Mouse (Mus musculus) kidney, adult 2 months (tissue): ENCODE data around the gene Iqcn. TPM values are rescaled to one million over a fixed set of nuclear protein-coding genes. Genes with fewer than 3 reads are reported as not detected.

ENCODE experiments used
- DNase-seq: peaks from one replicate; pipeline ENCODE4 v3.0.0; 2021
- H3K27ac ChIP-seq: fragments of 200-500 bp; 2 replicates; pipeline ENCODE4 v1.5.1; 2012; ENCODE audit warnings: low read depth, low read length, control low read depth, inconsistent platforms; ENCODE audit not compliant: insufficient read depth
- H3K27me3 ChIP-seq: fragments of 200-500 bp; replicated peaks from 2 replicates; pipeline ENCODE4 v1.6.1; 2012; ENCODE audit warnings: mild to moderate bottlenecking, moderate library complexity, low read length, inconsistent platforms; ENCODE audit not compliant: control insufficient read depth, insufficient read depth
- H3K36me3 ChIP-seq: fragments of 200-500 bp; 2 replicates; pipeline ENCODE4 v1.6.1; 2012; ENCODE audit warnings: mild to moderate bottlenecking, moderate library complexity, low read length, inconsistent platforms; ENCODE audit not compliant: control insufficient read depth, insufficient read depth
- H3K4me1 ChIP-seq: fragments of 200-500 bp; 2 replicates; pipeline ENCODE4 v1.6.1; 2011; ENCODE audit warnings: low read length; ENCODE audit not compliant: control insufficient read depth, insufficient read depth
- H3K4me3 ChIP-seq: fragments of 200-500 bp; 2 replicates; pipeline ENCODE4 v1.5.1; 2011; ENCODE audit warnings: mild to moderate bottlenecking, low read depth, low read length, control low read depth; ENCODE audit not compliant: insufficient read depth
- CTCF ChIP-seq: fragments of 200-500 bp; conservative IDR thresholded peaks from 2 replicates; pipeline ENCODE4 v1.5.1; 2011; ENCODE audit warnings: low read depth, mild to moderate bottlenecking, control low read depth, low read length, moderate library complexity, mixed read lengths; ENCODE audit not compliant: insufficient read depth, insufficient read length
- POLR2A ChIP-seq: fragments of 200-500 bp; IDR thresholded peaks from one replicate; pipeline ENCODE4 v1.6.1; 2011; ENCODE audit warnings: low read depth, low read length, control low read depth
- WGBS: fragments of 180-500 bp; shearing (Covaris S2); methylation state at CpG from one replicate; pipeline ENCODE4 v1.1.7; 2018; 5-methylcytosine and 5-hydroxymethylcytosine counted together
- polyA plus RNA-seq: library from polyadenylated mRNA; depleted of rRNA; stranded (reverse); fragments of >200 nt; gene quantifications from 2 replicates; pipeline ENCODE4 v1.2.3, GENCODE M21; 2012

Iqcn gene
- polyA plus RNA-seq, 1 experiment, result 0.03 TPM

DNA sequence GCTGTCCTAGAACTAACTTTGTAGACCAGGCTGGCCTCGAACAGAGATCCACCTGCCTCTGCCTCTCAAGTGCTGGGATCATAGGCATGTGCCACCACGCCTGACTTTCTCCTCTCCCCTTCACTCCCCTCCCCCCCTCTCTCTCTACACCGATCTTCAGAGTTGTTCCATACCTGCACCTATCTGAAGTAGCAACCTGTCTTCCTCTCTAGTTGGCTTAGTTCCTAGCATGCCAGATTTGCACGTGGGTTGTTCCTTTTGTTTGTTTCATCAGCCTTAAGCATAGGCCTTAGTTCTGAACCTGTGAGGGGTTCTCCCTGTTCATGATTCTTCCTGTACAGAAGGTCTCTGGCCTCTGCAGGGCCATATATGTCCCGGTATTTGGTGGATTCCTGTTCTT is 34.4 kb downstream of the Iqcn start:
- no peaks in the 10 kb centered on the region for H3K27me3 ChIP-seq
- H3K4me3 ChIP-seq, result no peak overlapping the region
- no peaks in the 10 kb centered on the region; the same call in 1 of the 2 replicates for H3K36me3 ChIP-seq
- WGBS, result 66% methylated on average over 5 of the region's 5 CpGs
- peak overlapping the region; percentile 24; the same call in 1 of the 2 replicates for H3K27ac ChIP-seq
- DNase-seq, result no peak
- H3K4me1 ChIP-seq, result no peaks in the 10 kb centered on the region
- no peak for TF ChIP-seq CTCF
- no peak for TF ChIP-seq POLR2A

DNA sequence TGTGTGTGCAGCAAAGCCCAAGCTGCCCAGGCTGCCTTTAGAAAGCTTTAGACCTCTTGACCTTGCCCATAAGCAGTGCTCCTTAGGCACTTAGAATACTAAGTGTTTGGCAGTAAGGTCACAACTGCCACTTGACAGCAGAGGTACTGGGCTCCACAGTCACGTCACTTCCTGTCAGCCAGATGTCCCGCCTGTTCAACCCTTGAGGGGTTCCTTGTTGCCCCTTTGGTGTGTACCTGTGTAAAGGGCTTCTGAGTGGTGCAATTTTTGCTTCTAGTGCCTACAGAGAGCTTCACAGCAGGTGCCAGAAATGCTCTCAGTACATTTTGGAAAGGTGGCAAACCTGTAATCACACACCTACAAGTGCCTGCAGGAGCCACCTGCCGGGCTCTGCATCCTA is 35.0 kb downstream of the Iqcn start:
- TF ChIP-seq POLR2A (no peak), CTCF (no peak)
- H3K4me3 ChIP-seq, result no peak overlapping the region
- 60% methylated on average over 3 of the region's 3 CpGs for WGBS
- H3K36me3 ChIP-seq, result no peaks in the 10 kb centered on the region; the same call in 1 of the 2 replicates
- H3K27ac ChIP-seq, result 0 out of 2 replicates have a peak overlapping the region, but pooled peaks have one; percentile 24
- DNase-seq, result no peak
- no peaks in the 10 kb centered on the region for H3K27me3 ChIP-seq
- H3K4me1 ChIP-seq, result 0 out of 2 replicates have a peak, but pooled peaks cover 1% of the 10 kb centered on the region

DNA sequence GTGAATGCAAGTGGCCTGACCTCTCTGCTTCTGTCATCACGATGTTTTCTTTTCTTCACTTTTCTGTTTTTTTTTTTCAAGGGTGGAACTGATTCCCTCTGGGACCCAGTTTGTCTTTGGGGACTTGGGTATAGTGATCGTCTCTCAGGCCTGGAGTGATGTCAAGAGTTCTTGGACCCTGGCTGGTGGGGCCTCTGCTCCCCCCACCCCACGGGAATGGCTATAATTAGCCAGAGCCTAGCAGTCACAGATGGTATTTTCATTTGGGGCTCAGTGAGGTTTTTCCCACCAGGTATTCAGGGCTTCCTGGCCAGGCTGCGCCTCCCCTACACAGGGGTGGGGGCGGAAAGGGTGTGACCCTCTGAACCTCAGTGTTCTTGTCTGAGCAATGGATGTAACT is 38.4 kb downstream of the Iqcn start:
- H3K27me3 ChIP-seq, result no peaks in the 10 kb centered on the region
- no peak overlapping the region for H3K27ac ChIP-seq
- no peaks in the 10 kb centered on the region; the same call in 1 of the 2 replicates for H3K36me3 ChIP-seq
- H3K4me3 ChIP-seq, result no peak overlapping the region
- H3K4me1 ChIP-seq, result peaks cover 3% of the 10 kb centered on the region; the same call in 1 of the 2 replicates
- DNase-seq, result no peak
- WGBS, result 66% methylated on average over 5 of the region's 5 CpGs
- no peak for TF ChIP-seq POLR2A
- no peak for TF ChIP-seq CTCF

DNA sequence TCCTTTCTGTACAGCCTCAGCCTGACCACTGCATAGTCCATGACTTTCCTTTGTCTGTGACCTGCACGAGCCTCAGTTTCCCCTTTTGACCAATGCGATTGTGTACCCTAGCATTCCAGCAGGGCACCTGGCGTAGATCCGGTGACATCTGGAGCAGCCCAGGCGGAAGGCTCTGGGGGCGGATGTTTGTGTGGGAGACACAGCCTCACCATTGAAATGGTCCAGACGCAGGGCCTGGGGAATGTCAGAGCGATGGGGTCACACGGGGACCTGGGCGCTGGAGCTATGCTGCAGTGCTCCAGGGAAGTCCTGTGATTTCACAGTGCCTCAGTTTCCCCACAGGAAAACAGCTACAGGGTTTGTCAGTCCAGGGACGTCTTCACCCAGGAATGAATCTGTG is 38.9 kb downstream of the Iqcn start:
- Histone ChIP-seq H3K27ac (no peak overlapping the region), H3K4me3 (no peak overlapping the region), H3K27me3 (no peaks in the 10 kb centered on the region), H3K4me1 (peaks cover 3% of the 10 kb centered on the region; the same call in 1 of the 2 replicates), H3K36me3 (no peaks in the 10 kb centered on the region; the same call in 1 of the 2 replicates)
- no peak for DNase-seq
- WGBS, result 70% methylated on average over 11 of the region's 11 CpGs
- no peak for TF ChIP-seq CTCF
- no peak for TF ChIP-seq POLR2A

DNA sequence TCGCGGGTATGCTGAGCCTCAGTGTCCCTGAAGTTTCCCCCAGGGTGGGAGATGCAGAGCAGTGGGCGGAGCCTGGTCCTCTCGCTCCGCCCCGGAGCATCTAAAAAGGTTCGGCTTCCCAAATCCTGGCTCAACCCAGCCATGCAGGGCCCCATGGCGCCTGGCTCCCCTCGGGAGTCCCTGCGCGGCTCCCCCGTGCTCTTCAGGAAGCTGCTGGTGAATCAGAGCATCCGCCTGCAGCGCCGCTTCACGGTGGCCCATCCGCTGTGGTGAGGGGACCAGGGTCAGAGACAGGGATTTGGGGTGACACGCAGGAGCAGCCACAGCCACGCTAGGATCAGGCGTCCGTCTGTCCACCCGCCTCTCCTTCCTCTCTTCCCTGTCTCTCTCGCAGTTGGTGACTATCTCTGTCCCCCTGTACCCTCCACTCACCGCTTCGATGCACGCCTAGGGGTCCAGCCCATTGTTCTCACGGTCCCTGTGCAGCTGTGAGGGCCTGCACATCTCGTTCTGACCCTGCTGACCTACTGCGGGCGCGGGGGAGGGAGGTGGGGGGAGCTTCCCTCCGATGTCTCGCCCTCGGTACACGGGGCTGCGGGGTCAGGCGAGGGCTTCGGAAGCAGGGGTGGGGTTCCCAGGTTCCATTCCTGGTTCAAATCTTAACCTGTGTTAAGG is 39.9 kb downstream of the Iqcn start:
- WGBS, result 40% methylated on average over 38 of the region's 38 CpGs
- DNase-seq, result no peak
- H3K4me1 ChIP-seq, result peaks cover 3% of the 10 kb centered on the region; the same call in 1 of the 2 replicates

DNA sequence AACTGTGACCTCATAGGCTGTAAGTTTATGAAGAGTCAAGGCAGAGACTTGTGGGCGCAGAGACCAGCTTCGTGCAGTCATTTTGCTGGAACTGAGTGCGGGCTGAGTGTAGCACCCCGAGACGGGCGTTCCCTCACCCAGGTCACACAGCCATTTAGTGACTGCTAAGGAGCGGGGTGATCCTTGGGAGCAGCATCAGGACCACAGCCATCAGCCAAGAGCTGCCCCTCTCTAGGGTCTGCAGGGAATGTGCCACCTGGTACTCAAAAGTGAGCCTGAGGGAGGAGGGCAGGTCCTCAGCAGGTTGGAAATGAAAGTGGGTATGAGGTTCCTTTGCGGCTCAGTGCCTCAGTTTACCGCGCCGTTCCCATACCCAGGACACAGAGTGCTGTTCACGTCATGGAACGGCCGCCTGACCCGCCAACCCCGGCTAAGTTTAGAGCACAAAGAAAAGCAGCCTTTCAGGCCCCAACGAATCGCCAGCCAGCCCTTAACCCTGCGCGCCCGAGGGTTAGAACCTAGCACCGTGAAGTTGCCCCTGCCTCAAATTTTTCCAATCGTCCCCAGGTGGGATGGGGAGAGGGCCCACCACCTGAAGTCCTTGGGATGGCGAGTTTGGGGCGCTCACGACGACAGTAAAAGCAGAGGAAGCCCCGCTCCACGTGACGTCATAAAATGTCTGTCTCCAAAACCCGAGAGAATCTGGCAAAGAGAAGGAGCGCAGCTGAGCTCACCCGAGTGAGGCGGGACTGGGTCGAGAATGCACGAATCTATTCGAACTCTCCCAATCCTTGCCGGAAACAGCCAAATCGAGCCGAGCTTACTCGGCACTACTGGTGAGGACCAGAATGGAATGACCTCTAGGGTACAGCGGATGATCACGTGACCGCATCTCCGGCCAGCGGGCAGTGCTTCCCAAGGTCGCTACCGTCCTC is 40.7 kb downstream of the Iqcn start:
- Histone ChIP-seq H3K27ac (peak overlapping the region; percentile 49), H3K27me3 (no peaks in the 10 kb centered on the region), H3K4me1 (peaks cover 3% of the 10 kb centered on the region; the same call in 1 of the 2 replicates), H3K4me3 (peak overlapping the region; percentile 38), H3K36me3 (no peaks in the 10 kb centered on the region; the same call in 1 of the 2 replicates)
- peak; percentile 95 for DNase-seq
- WGBS, result 12% methylated on average over 48 of the region's 48 CpGs
- TF ChIP-seq POLR2A (peak; percentile 47), CTCF (0 out of 2 replicates have a peak, but pooled peaks have one; percentile 19)

More for the DNA sequence above, 39.9 kb downstream of the Iqcn start:
- peak overlapping the region; percentile 38 for H3K4me3 ChIP-seq
- H3K36me3 ChIP-seq, result no peaks in the 10 kb centered on the region; the same call in 1 of the 2 replicates
- H3K27me3 ChIP-seq, result no peaks in the 10 kb centered on the region
- H3K27ac ChIP-seq, result peak overlapping the region; percentile 49; the same call in 1 of the 2 replicates
- TF ChIP-seq CTCF, result no peak

DNA sequence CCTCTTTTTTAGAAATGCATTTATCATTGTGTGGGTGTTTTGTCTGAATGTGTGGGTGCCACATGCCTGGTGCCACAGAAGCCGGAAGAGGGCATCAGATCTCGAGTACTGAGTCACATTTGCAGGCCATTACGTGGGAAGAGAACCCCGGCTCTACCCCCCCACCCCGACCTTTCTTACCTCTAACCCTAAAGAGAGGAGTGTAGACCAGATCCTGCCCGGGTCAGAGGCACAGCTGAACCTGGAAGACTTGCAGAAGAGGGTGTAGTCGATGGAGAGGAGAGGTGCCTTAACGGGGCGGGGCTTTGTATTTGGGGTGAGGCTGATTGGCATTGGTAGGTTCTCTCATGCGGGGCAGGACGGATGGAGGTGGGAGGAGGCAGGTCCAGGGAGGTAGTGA is 41.5 kb downstream of the Iqcn start:
- Histone ChIP-seq H3K27ac (peak overlapping the region; percentile 49), H3K4me3 (no peak overlapping the region), H3K4me1 (peaks cover 3% of the 10 kb centered on the region; the same call in 1 of the 2 replicates), H3K36me3 (no peaks in the 10 kb centered on the region), H3K27me3 (no peaks in the 10 kb centered on the region)
- DNase-seq, result no peak
- WGBS, result 53% methylated on average over 11 of the region's 11 CpGs
- TF ChIP-seq POLR2A (no peak), CTCF (no peak)
